Mouse (Mus musculus) liver, adult 2 months (tissue): ENCODE data around the gene Dnaja3.

Experiments
- CTCF ChIP-seq: fragments of 200-500 bp; IDR thresholded peaks from 2 replicates; pipeline ENCODE4 v1.5.1; 2011; ENCODE audit warnings: low read depth, low read length, control low read depth
- POLR2A ChIP-seq: fragments of 200-500 bp; IDR thresholded peaks from 2 replicates; pipeline ENCODE4 v1.6.1; 2011; ENCODE audit warnings: low read length, control low read depth; ENCODE audit not compliant: insufficient read depth; ENCODE audit errors: extremely low read depth

GRCm38 (mm10) chr16:4646831-4647230 is 7.0 kb downstream of the Dnaja3 start:
- TF ChIP-seq POLR2A (no peak), CTCF (no peak)
